Mouse (Mus musculus): ENCODE measurements around the gene Lmo3. TPM values are rescaled to one million over a fixed set of nuclear protein-coding genes. Genes with fewer than 3 reads are reported as not detected.

The Lmo3 gene
- total and polyA plus RNA-seq, 2 experiments from 2014 or later = 0.16 TPM; not detected in 1

DNA sequence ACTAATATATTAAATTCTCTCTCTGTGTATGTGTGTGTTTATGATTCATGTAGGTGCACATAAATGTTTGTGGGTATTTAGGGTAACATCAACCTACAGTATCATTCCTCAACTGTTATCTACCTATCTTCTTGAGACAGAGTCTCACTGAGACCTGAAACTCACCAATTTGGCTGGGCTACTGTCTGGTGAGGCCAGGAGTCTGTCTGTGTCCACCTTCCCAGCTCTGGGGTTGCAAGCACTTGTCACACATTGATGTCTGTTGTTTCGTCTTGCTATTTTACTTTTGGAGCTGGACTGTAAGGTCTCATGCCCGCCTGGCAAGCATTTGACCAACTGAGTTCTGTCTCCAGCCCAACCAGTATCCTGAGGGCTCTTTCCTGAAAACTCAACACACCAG lies 210.6 kb downstream of the Lmo3 start:
- WGBS = 73% methylated on average over 2 of the region's 2 CpGs

DNA sequence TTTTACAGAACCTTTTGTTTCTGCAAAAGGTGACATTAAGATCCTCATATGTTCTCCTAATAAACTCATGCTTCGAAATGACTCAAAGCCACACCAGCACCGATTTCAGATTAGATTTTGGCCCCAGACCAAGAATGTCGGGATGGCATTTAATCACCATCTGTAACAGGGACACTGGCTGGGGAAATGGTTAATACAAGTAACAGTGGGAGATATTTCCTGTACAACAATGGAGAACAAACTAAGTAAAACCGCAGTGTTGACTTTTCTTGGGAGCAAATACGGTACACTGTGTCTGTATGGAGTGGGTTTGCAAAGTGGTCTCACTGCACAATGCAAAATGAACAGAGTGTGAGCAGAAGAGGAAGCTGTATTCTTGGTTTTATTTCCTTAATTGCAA lies 217.7 kb downstream of the Lmo3 start:
- Histone ChIP-seq H3K27me3 (ENCODE audit: control insufficient read depth, insufficient read depth, low read length) (no peaks in the 10 kb centered on the region), H3K4me2 (ENCODE audit: low read depth, low read length) (no peak overlapping the region), H3K4me3 (ENCODE audit: low read depth, low read length) (no peak overlapping the region), H3K4me1 (ENCODE audit: control insufficient read depth, insufficient read depth) (no peaks in the 10 kb centered on the region), H3K36me3 (replicated peaks; ENCODE audit: control insufficient read depth, insufficient read depth, low read length) (no peaks in the 10 kb centered on the region), H3K9ac (replicated peaks; ENCODE audit: low read depth, low read length) (no peak overlapping the region), H3K27ac (ENCODE audit: low read depth) (no peak overlapping the region), H3K9me3 (replicated peaks; ENCODE audit: control insufficient read depth, low read length) (no peaks in the 10 kb centered on the region)
- ATAC-seq (ENCODE audit: insufficient read depth, low read depth) = no peak
- DNase-seq (ENCODE audit: low spot score) = no peak
- TF ChIP-seq CTCF (IDR thresholded peaks at IDR 0.05; ENCODE audit: low read depth) (no peak), EP300 (IDR thresholded peaks at IDR 0.05; ENCODE audit: low read depth) (no peak)
- 34% methylated on average over 5 of the region's 5 CpGs for WGBS

More for the DNA sequence above, 210.6 kb downstream of the Lmo3 start:
- ATAC-seq (ENCODE audit: insufficient read depth, low read depth) (no peak), DNase-seq (ENCODE audit: low spot score) (no peak)
- Histone ChIP-seq H3K27ac (ENCODE audit: low read depth) (no peak overlapping the region), H3K9ac (replicated peaks; ENCODE audit: low read depth, low read length) (no peak overlapping the region), H3K4me2 (ENCODE audit: low read depth, low read length) (no peak overlapping the region), H3K9me3 (replicated peaks; ENCODE audit: control insufficient read depth, low read length) (no peaks in the 10 kb centered on the region), H3K36me3 (replicated peaks; ENCODE audit: control insufficient read depth, insufficient read depth, low read length) (no peaks in the 10 kb centered on the region), H3K27me3 (ENCODE audit: control insufficient read depth, insufficient read depth, low read length) (no peaks in the 10 kb centered on the region), H3K4me3 (ENCODE audit: low read depth, low read length) (no peak overlapping the region), H3K4me1 (ENCODE audit: control insufficient read depth, insufficient read depth) (no peaks in the 10 kb centered on the region)
- TF ChIP-seq EP300 (IDR thresholded peaks at IDR 0.05; ENCODE audit: low read depth) = no peak
- no peak for TF ChIP-seq CTCF (IDR thresholded peaks at IDR 0.05; ENCODE audit: low read depth)

DNA sequence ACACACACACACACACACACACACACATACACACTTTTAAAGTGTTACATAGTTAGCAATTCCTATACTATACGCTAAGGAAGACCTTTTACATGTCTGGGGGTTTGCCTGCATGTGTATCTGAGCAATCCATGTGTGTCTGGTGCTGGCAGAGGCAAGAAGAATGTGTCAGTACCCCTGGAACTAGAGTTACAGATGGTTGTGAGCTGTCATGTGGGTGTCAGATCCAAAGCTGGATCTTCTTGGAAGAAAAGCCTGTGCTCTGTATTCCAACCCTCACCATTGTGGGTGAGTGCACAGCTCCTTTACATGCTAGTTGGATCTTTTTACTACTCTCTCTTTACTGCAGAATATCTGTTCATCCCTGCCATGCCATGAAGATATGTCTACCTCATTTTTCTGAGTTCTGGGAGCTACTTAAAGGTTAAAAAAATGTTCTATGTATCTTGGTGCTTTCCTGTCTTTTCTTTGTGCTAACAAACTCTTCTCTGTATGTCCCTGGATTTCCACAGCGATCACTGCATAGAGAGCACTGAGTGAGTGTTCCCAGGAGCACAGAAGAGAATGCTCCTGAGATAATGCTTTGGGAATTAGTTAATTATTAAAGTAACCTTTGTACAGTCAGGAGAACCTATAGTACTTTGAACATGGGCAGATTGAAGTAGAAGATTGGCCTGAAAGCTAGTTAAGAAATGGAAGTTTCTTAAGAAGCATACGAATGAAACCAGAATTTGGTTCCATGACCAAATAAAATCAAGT lies 231.0 kb downstream of the Lmo3 start:
- Histone ChIP-seq H3K9ac (replicated peaks; ENCODE audit: low read depth, low read length) (no peak overlapping the region), H3K27ac (ENCODE audit: low read depth) (no peak overlapping the region), H3K4me1 (ENCODE audit: control insufficient read depth, insufficient read depth) (no peaks in the 10 kb centered on the region), H3K36me3 (replicated peaks; ENCODE audit: control insufficient read depth, insufficient read depth, low read length) (no peaks in the 10 kb centered on the region), H3K9me3 (replicated peaks; ENCODE audit: control insufficient read depth, low read length) (no peaks in the 10 kb centered on the region), H3K27me3 (ENCODE audit: control insufficient read depth, insufficient read depth, low read length) (no peaks in the 10 kb centered on the region), H3K4me3 (ENCODE audit: low read depth, low read length) (no peak overlapping the region), H3K4me2 (ENCODE audit: low read depth, low read length) (no peak overlapping the region)
- TF ChIP-seq CTCF (IDR thresholded peaks at IDR 0.05; ENCODE audit: low read depth) = no peak
- no peak for TF ChIP-seq EP300 (IDR thresholded peaks at IDR 0.05; ENCODE audit: low read depth)
- ATAC-seq (ENCODE audit: insufficient read depth, low read depth) = no peak
- DNase-seq (ENCODE audit: low spot score) = no peak
- WGBS = 80% methylated on average over 3 of the region's 3 CpGs

DNA sequence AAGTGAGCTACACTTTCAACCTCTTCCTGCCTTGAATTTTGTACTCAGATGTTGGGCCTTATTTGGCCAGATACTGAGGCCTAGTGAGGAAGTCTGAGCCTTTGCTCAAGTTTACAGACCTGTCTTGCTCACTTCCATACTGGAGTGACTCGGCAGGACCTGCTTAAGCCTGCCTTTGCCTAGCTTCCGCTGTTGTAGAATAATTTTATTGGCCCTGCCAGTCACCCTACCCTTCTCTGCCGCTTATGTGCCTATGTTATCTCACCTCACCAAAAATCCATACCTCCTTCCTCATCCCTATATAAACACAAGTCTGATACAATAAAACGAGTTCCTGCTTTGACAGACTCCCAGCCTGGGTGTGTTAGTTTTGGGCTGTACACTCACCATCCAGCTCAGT lies 235.2 kb downstream of the Lmo3 start:
- Histone ChIP-seq H3K9me3 (replicated peaks; ENCODE audit: control insufficient read depth, low read length) (0 out of 2 replicates have a peak, but pooled peaks cover 3% of the 10 kb centered on the region), H3K36me3 (replicated peaks; ENCODE audit: control insufficient read depth, insufficient read depth, low read length) (no peaks in the 10 kb centered on the region), H3K27ac (ENCODE audit: low read depth) (no peak overlapping the region), H3K4me3 (ENCODE audit: low read depth, low read length) (no peak overlapping the region), H3K4me2 (ENCODE audit: low read depth, low read length) (no peak overlapping the region), H3K9ac (replicated peaks; ENCODE audit: low read depth, low read length) (no peak overlapping the region), H3K27me3 (ENCODE audit: control insufficient read depth, insufficient read depth, low read length) (no peaks in the 10 kb centered on the region), H3K4me1 (ENCODE audit: control insufficient read depth, insufficient read depth) (no peaks in the 10 kb centered on the region)
- no peak for DNase-seq (ENCODE audit: low spot score)
- ATAC-seq (ENCODE audit: insufficient read depth, low read depth) = no peak
- TF ChIP-seq CTCF (IDR thresholded peaks at IDR 0.05; ENCODE audit: low read depth) = no peak
- no peak for TF ChIP-seq EP300 (IDR thresholded peaks at IDR 0.05; ENCODE audit: low read depth)
- 74% methylated on average over 4 of the region's 4 CpGs for WGBS

DNA sequence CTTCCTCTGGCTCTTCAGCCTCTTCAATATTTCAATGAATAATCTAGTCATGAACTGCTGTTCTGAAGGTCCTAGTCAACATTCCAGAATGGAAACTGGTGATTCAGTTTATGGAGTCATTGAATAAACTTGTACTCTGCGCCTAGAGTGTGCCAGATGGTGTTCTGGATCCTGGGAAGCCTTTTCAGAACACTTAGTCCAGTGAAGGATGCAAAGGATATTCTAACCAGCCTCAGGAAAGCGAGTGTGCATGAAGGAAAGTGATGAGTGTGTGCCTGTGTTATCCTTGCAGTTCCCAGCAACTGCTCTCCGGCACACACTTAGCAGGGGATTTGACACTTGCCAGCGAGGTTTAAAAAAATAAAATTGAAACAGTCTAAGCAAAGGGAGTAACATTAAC lies 245.9 kb downstream of the Lmo3 start:
- H3K9ac ChIP-seq (replicated peaks; ENCODE audit: low read depth, low read length) = no peak overlapping the region
- H3K27me3 ChIP-seq (ENCODE audit: control insufficient read depth, insufficient read depth, low read length) = no peaks in the 10 kb centered on the region
- WGBS = 63% methylated on average over 4 of the region's 4 CpGs

DNA sequence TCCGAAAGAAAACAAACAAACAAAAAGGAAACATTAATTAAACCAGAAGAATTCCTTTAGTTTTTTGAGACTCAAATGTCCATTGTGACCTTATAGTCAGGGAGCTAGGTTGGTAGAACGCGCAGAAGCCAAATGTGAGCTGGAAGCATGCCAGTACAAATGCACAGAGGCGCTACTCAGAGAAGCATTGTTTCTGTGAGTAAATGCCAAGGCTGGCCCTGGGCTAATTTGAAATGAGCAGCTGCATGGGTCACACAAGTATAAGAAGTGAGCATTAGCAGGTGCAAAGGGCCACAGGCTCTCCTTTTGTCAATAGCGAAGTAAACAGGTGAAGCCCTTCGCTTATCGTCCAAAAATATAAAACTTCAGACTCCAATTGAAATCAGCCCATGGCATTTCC lies 247.8 kb downstream of the Lmo3 start:
- Histone ChIP-seq H3K4me3 (ENCODE audit: low read depth, low read length) (no peak overlapping the region), H3K4me2 (ENCODE audit: low read depth, low read length) (no peak overlapping the region), H3K9ac (replicated peaks; ENCODE audit: low read depth, low read length) (no peak overlapping the region), H3K36me3 (replicated peaks; ENCODE audit: control insufficient read depth, insufficient read depth, low read length) (no peaks in the 10 kb centered on the region), H3K27ac (ENCODE audit: low read depth) (no peak overlapping the region), H3K27me3 (ENCODE audit: control insufficient read depth, insufficient read depth, low read length) (no peaks in the 10 kb centered on the region), H3K4me1 (ENCODE audit: control insufficient read depth, insufficient read depth) (0 out of 2 replicates have a peak, but pooled peaks cover 5% of the 10 kb centered on the region), H3K9me3 (replicated peaks; ENCODE audit: control insufficient read depth, low read length) (no peaks in the 10 kb centered on the region)
- DNase-seq (ENCODE audit: low spot score) = no peak
- no peak for TF ChIP-seq CTCF (IDR thresholded peaks at IDR 0.05; ENCODE audit: low read depth)
- TF ChIP-seq EP300 (IDR thresholded peaks at IDR 0.05; ENCODE audit: low read depth) = no peak
- WGBS = 60% methylated on average over 7 of the region's 7 CpGs
- no peak for ATAC-seq (ENCODE audit: insufficient read depth, low read depth)

More for the DNA sequence above, 245.9 kb downstream of the Lmo3 start:
- Histone ChIP-seq H3K4me2 (ENCODE audit: low read depth, low read length) (no peak overlapping the region), H3K27ac (ENCODE audit: low read depth) (no peak overlapping the region), H3K4me3 (ENCODE audit: low read depth, low read length) (no peak overlapping the region), H3K36me3 (replicated peaks; ENCODE audit: control insufficient read depth, insufficient read depth, low read length) (no peaks in the 10 kb centered on the region), H3K9me3 (replicated peaks; ENCODE audit: control insufficient read depth, low read length) (no peaks in the 10 kb centered on the region), H3K4me1 (ENCODE audit: control insufficient read depth, insufficient read depth) (0 out of 2 replicates have a peak, but pooled peaks cover 5% of the 10 kb centered on the region)
- TF ChIP-seq EP300 (IDR thresholded peaks at IDR 0.05; ENCODE audit: low read depth) (no peak), CTCF (IDR thresholded peaks at IDR 0.05; ENCODE audit: low read depth) (no peak)
- ATAC-seq (ENCODE audit: insufficient read depth, low read depth) (no peak), DNase-seq (ENCODE audit: low spot score) (no peak)
